Mouse (Mus musculus) heart, postnatal 10 days (tissue): ENCODE results near the gene Nup188. TPM values are rescaled to one million over a fixed set of nuclear protein-coding genes. Genes with fewer than 3 reads are reported as not detected.

Experiments used
- DNase-seq, 2 experiments: peaks; one replicate each; pipeline ENCODE4 v3.0.0; 2021
- intact Hi-C: fragments of 180-260 bp; cut with DNase I; formaldehyde crosslinking; loops from one replicate; pipeline ENCODE4 v1.15.1; 2025
- microRNA-seq, 2 experiments: library from miRNA; unstranded; fragments of <30 nt; microRNA quantifications; one replicate each; pipeline ENCODE4 v1.2.0; 2022
- total RNA-seq, 2 experiments: library from RNA; stranded (reverse); gene quantifications; 2 replicates each; pipeline ENCODE4 v1.2.3; 2021

The Nup188 gene
- total RNA-seq, 2 experiments from 2014 or later = 25.1 to 26.6 TPM

DNA sequence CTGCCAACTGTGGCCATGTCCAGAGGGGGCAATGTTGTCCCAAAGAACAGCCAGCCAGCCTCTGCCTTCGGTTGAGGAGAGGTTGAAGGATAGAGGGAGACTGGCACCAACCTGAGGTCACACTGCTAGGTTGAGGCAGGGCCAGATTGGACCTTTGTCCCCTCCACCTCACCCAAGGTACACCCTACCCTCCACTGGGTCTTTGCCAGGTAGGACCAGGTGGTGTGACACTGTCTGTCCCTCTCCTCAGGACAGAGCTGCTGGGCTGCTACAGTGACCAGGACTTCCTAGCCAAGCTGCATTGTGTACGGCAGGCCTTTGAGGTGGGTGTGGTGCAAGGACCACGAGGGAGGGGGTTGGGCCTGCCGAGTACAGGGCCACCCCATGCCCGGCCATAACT is 91.5 kb downstream of the Nup188 start:
- no peak for DNase-seq
- intact Hi-C loops = no loop called here

DNA sequence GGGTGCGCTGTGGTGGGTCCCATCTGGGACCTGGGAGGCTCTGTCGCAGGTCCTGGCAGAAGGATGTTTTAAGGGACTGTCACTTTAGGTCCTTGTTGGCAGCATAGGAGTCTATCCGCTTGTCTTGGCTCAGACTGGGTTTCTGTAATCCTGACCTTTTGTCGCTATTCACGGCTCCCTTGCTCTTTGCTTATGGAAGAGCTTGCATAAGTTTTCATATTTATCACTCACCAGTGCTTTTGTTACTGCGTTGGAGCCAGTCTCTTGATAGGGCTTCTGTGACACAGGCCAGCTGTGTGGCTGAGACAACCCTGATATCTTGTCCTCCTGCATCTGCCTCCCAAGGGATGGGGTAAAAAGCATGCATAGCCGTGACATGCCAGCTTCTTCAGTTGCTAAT is 93.1 kb downstream of the Nup188 start:
- intact Hi-C loops = no loop called here
- DNase-seq = no peak

DNA sequence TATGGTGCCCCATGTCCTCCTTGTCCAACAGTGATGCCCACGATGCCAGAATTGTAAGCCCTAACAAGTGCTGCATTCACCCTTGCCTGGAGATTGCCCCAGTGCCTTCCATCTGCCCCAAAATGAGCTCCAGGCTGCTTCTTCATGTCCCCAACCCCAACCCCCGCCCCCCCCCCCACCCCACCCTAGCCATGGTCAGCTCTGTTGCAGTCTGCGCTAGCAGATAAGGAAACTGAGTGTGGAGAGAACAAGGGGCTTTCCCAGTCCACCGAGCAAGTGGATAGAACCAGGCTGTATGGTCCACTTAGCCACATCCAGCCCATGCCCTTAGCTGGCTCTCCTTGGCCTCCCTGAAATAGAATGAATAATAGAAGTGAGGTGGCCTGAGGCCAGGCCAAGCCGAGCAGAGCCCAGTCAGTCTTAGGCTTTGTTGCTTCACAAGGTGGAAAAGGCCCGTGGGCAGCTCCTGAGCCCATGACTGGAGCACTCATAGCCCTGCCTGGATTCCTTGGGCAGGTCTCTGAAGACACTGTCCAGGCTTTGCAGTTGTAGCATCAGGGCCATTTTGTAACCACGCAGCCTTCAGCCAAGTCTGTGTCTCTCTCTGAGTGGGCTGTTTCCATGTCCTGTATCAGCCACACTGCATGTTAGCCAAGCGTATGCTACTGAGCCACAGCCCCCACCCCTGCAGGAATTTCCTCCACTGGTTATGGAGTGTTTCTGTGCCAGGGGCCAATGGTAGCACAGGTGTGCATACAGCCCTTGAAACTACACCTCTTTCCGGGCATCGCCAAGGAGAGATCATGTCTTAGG is 94.6 kb downstream of the Nup188 start:
- peak in 1 of 2 experiments; percentile 46 for DNase-seq
- intact Hi-C loops = no loop called here

DNA sequence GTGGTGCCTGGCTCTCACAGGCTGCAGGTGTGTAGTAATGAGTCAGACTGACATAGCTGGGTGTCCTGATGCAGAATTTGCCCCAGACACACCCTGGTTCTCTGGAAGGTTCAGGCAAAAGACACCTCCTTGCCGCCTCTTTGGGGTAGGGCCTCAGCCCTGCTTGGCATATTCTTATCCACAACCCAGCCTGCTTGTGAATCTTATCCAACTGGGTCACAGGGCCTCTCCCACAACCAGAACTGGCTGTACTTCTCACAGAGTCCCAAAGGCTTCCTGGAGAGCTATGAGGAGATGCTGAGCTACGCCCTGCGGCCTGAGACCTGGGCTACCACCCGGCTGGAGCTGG is 95.2 kb downstream of the Nup188 start:
- intact Hi-C loops = no loop called here
- DNase-seq = peak in 1 of 2 experiments; percentile 51

DNA sequence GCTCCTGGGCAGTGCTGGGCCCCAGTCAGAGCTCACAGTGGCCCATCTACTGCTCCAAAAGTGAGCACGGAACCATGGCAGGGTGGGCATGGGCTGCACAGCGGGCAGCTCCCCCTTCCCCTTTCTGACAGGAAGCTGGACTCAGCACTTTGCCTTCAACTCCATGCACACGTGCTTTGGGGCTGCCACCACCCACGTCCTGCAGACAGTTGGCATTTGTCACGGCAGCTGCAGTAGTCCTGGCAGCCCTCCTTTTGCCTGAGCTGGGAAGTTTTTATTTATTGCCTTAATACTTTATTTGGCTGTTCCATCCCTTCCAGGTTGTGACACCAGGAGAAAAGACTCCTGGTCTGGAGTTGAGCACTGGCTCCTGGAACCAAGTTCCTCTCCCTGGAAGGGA is 98.6 kb downstream of the Nup188 start:
- DNase-seq = no peak
- intact Hi-C loops = no loop called here

DNA sequence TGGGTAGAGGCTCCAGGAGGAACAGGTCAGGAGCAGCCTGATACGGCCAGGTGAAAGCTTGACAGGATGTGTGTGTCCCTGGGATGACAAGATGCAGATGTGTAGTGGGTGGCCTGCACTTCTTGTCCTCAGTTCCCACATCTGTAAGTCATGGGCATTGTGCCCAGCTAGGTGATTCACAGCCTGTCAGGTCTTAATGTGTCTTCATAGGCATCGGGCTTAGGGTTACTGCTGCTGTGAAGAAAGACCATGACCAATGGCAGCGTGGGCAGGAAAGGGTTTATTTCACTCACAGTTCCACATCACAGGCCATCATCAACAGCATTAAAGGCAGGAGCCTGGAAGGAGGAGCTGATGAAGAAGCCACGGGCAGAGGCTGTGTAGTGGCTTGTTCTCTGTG is 99.4 kb downstream of the Nup188 start:
- DNase-seq = no peak
- intact Hi-C loops = no loop called here

DNA sequence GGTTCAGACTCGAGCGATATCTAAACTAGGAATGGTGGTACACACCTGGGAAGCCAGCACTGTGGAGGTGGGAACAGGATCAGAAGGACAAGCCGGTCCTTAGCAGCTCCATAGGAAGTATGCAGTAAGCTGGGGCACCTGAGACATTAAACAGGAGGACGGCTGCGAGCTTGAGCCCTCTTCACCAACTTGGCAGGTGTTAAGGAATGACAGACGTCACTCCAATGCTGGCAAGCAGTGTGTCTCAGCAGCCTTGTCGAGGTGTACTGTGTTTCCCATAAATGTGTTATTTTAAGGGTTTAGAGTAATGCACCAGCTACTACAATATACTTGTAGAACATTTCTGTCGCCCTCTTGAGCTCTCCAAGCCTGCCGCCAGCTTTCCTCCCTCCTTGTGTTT is 100.7 kb downstream of the Nup188 start:
- DNase-seq = no peak
- intact Hi-C loops = no loop called here

DNA sequence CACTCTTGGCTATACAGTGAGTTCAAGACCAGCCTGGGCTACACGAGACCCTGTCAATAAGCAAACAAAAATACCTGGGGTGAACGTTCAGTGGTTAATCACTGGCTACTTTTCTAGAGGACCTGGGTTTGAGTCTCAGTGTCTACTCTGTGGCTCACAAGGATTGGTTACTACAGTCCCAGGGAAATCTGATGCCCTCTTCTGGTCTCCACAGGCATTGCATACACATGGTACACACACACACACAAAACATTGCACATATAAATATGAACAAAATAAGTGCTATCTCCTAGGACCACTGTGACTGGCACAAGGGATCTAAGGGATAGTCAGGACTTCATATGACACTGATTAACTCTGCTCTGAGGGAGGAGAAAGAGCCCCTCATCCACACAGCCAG is 102.8 kb downstream of the Nup188 start:
- intact Hi-C loops = no loop called here

DNA sequence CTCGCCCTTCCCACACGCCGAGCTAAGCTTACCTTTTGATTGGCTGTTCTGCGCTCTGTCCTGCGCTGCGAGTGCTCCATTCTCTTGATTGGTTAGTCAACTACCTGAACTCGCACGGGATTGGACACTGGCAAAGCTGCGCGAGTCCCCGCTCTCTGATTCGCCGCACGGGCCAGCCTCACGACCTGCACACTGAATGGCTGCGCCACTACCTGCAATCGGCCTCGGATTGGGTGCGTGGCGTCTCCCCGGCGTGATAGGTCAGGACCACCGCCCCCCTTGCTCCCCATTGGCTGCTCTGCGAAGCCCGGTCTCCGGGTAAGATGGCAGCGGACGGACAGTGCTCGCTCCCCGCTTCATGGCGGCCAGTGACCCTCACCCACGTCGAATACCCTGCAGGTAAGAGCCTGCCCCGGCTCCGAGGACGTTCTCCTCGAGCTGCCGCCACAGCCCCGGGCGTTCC is 105.9 kb downstream of the Nup188 start, which contains the start of gene Dolpp1:
Gene Dolpp1, plus strand, starts transcription at position 141 of the 463 bp plus-strand sequence.
- intact Hi-C loops = no loop called here
- peak; percentile 97 to 98 for DNase-seq

More for the DNA sequence above, 102.8 kb downstream of the Nup188 start:
- no peak for DNase-seq

DNA sequence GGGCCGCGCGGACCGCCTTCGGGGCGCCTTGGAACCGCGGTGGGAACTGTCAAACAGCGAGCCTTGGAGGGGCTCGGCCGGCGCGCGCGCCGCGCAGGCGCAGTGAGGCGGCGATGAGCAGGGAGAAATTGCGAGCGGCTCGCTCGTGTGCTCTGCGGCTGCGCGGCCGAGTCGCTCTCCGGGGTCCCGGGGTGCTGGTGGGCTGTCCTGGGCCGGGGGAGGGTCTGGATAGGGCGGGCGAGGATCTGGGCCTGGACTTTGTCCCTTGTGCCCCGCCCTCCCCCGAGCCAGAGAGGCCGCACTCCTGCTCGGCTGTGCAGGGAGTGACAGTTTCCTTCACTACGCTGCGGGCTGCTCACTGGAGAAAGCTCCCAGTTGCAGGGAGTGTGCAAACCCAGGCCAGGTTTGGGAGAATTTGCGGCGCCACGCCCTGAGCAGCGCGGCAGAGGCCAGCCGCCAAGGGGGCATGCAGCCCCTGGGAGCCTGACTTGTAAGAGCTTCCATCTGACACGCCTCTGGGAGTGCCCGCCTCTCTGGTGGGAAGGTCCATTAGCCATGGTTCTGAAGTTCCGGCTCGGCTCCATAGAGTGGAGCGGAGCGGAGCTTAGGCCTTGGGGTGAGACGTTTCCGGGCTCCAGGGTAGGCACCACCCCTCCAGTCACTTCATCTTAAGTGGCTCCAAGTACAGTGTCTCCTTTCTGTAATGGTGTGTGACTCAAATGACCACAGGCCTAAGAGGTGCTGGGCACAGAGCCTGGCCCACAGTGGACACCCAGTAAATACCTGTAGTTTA is 106.6 kb downstream of the Nup188 start:
- peak; percentile 81 to 82 for DNase-seq
- intact Hi-C loops = no loop called here

DNA sequence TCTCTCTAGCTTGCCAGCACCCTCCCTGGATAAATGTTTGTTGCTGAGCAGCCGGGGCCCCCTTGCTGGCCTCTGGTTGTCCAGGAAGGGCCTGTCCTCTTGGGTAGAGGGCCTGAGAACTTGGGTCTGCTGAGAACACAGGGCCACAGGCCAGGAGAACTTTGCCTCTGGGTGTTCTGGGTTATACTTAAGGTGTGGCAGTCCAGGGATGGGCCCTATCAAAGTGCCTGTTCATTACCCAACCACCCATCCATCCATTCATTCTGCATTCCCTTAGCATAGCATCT is 107.1 kb downstream of the Nup188 start:
- no peak for DNase-seq
- intact Hi-C loops = no loop called here

Small RNA genes lying within 50 kb of the gene (microRNA-seq; reads per million reads assigned to microRNA genes)
- 0 to 0.35 reads per million in 2 experiments for gene Gm47292

Other genes with a start within 250 kb of the Nup188 start
- gene Wdr34, start 237.5 kb upstream of the Nup188 start, total RNA-seq = 10 to 100 TPM in 1 of 2 experiments, 1 to 10 TPM in 1; 9.1 to 11.6 TPM
- gene Set, start 229.0 kb upstream of the Nup188 start, total RNA-seq = 100 to 1,000 TPM; 131 to 149 TPM
- 10 to 100 TPM; 11.4 to 12.9 TPM for gene Pkn3, start 208.7 kb upstream of the Nup188 start, total RNA-seq
- gene Zdhhc12, start 192.7 kb upstream of the Nup188 start, total RNA-seq = 1 to 10 TPM; 7.5 to 7.8 TPM
- gene Zer1, start 161.8 kb upstream of the Nup188 start, total RNA-seq = 10 to 100 TPM; 25.7 to 26.7 TPM
- 10 to 100 TPM; 19.7 to 24.1 TPM for gene Tbc1d13, start 152.7 kb upstream of the Nup188 start, total RNA-seq
- 10 to 100 TPM; 59.1 to 60.2 TPM for gene Endog, start 114.9 kb upstream of the Nup188 start, total RNA-seq
- 1 to 10 TPM; 7.0 to 7.1 TPM for gene Spout1, start 107.9 kb upstream of the Nup188 start, total RNA-seq
- 10 to 100 TPM; 44.5 to 44.6 TPM for gene Kyat1, start 80.5 kb upstream of the Nup188 start, total RNA-seq
- gene Lrrc8a, start 48.7 kb upstream of the Nup188 start, total RNA-seq = 10 to 100 TPM; 72.1 to 91.7 TPM
- 1 to 10 TPM; 1.3 to 2.7 TPM for gene Gm28035, start 45.8 kb upstream of the Nup188 start, total RNA-seq
- gene Phyhd1, start 20.2 kb upstream of the Nup188 start, total RNA-seq = 10 to 100 TPM; 26.3 to 29.3 TPM
- gene Gm28038, start 5.4 kb upstream of the Nup188 start, total RNA-seq = not detected
- gene Dolk, start 63 bp upstream of the Nup188 start, total RNA-seq = 10 to 100 TPM; 25.9 to 28.6 TPM
- gene Sh3glb2, start 72.9 kb downstream of the Nup188 start, total RNA-seq = 10 to 100 TPM; 62.0 to 69.5 TPM
- 10 to 100 TPM; 70.5 to 78.0 TPM for gene Miga2, start 77.8 kb downstream of the Nup188 start, total RNA-seq
- 10 to 100 TPM; 11.6 to 14.7 TPM for gene Dolpp1, start 105.9 kb downstream of the Nup188 start, total RNA-seq
- 100 to 1,000 TPM; 448 to 485 TPM for gene Crat, start 129.4 kb downstream of the Nup188 start, total RNA-seq
- gene Ptpa, start 129.6 kb downstream of the Nup188 start, total RNA-seq = 100 to 1,000 TPM; 125 to 133 TPM
- 10 to 100 TPM in 1 of 2 experiments, 1 to 10 TPM in 1; 9.5 to 12.2 TPM for gene Ier5l, start 187.8 kb downstream of the Nup188 start, total RNA-seq